Comparison of ENCODE assay signal across 8 mouse cellular contexts in genomic region chr7:27731281-27731883, GRCm38 (mm10). TPM values are rescaled to one million over a fixed set of nuclear protein-coding genes. Genes with fewer than 3 reads are reported as not detected.
DNase-seq lines count a peak whose midpoint lies in the region; ATAC-seq and TF ChIP-seq lines count a peak whose summit lies in the region.

Gene Zfp60, plus strand, starts transcription at chr7:27731389.

- in situ Hi-C loops in Patski (cut with MboI; ENCODE audit: low pct_unique_long_range_greater_than_20kb): no loop called here

- CTCF ChIA-PET in Patski (lab: Charles Lee): no interaction called here

- peaks cover 41% of the 10 kb centered on the region for H3K4me1 ChIP-seq in hindbrain, embryonic 13.5 days (replicated peaks)

- H3K9me3 ChIP-seq in hindbrain, embryonic 13.5 days: no peaks in the 10 kb centered on the region

- DNase-seq in Patski (ENCODE audit: low read depth, low spot score): peak; percentile 37
- peak; percentile 90 to 92 for DNase-seq in cerebellum, postnatal 14 days
- peak; percentile 82 to 86 for DNase-seq in frontal cortex, postnatal 14 days (ENCODE audit: low spot score in 2 of 2)
- DNase-seq in layer of hippocampus, postnatal 25 days (ENCODE audit: extremely low spot score in 1 of 2, low spot score in 1 of 2): peak; percentile 76 to 86
- peak; percentile 85 for DNase-seq in lung, postnatal 25 days (ENCODE audit: low spot score)
- peak; percentile 92 for DNase-seq in retina, embryonic 14.5 days (ENCODE audit: low spot score)
- peak; percentile 86 for DNase-seq in thymus, postnatal 4 days

- peak; percentile 98 for ATAC-seq in Patski
- ATAC-seq in hindbrain, embryonic 13.5 days (ENCODE audit: low FRiP score): peak; percentile 92

- H3K4me2 ChIP-seq in hindbrain, embryonic 13.5 days: peak within 1 kb of the TSS; percentile 67

- POLR2A ChIA-PET in Patski (lab: Charles Lee): no interaction called here

- no peaks in the 10 kb centered on the region for H3K36me3 ChIP-seq in hindbrain, embryonic 13.5 days

- H3K9ac ChIP-seq in hindbrain, embryonic 13.5 days: peak within 1 kb of the TSS; percentile 91

- peak within 1 kb of the TSS; percentile 70 for H3K4me3 ChIP-seq in hindbrain, embryonic 13.5 days

- under 1% methylated on average over 35 of the region's 35 CpGs for WGBS in hindbrain, embryonic 13.5 days

- no peaks in the 10 kb centered on the region for H3K27me3 ChIP-seq in Patski
- no peaks in the 10 kb centered on the region for H3K27me3 ChIP-seq in hindbrain, embryonic 13.5 days

- peak within 1 kb of the TSS; percentile 98 for H3K27ac ChIP-seq in hindbrain, embryonic 13.5 days

- TF ChIP-seq CTCF in Patski (IDR thresholded peaks at IDR 0.05): peak; percentile 54

RNA-seq across cellular contexts. Expression of gene Zfp60, which starts in this region (rescaled TPM):
- polyA plus RNA-seq in Patski (2021): 13.1 TPM
- polyA plus RNA-seq in hindbrain, embryonic 13.5 days (2015; fragmentation: Nextera tagmentation; extraction: Ambion mirVana): 125 and 134 TPM in 2 replicates
- 10 to 100 TPM; 36.4 to 42.7 TPM for total RNA-seq in layer of hippocampus, postnatal 25 days (2021)

Comparison
In these comparisons a context has a peak if more than half of its experiments do, and no peak if none do; other contexts are left out.
1. Peak in every context shown above with its lines: DNase-seq, ATAC-seq, H3K4me3 ChIP-seq and H3K27ac ChIP-seq.
2. DNase-seq: peak in every context shown above with its lines; median percentile 92 in retina, embryonic 14.5 days; 91 in cerebellum, postnatal 14 days; 86 in thymus, postnatal 4 days; 85 in lung, postnatal 25 days; 84 in frontal cortex, postnatal 14 days; 81 in layer of hippocampus, postnatal 25 days; 37 in Patski.